In genomic region chr15:78405517-78406211, GRCm38 (mm10) we compare ENCODE assay signal across 8 mouse cellular contexts. TPM values are rescaled to one million over a fixed set of nuclear protein-coding genes. Genes with fewer than 3 reads are reported as not detected.
DNase-seq lines count a peak whose midpoint lies in the region; ATAC-seq and TF ChIP-seq lines count a peak whose summit lies in the region.

Gene Tst (minus strand): TSS chr15:78405907.

- TF ChIP-seq POLR2A in brain, embryonic 14.5 days (IDR thresholded peaks at IDR 0.05; ENCODE audit: borderline replicate concordance, extremely low read depth, insufficient read depth, insufficient read length, poor library complexity, severe bottlenecking): 0 out of 2 replicates have a peak, but pooled peaks have one; percentile 14

- H3ac ChIP-seq in C2C12 (ENCODE audit: control insufficient read depth, insufficient read length, low read depth): peak within 1 kb of the TSS; percentile 78

- peak; percentile 97 for DNase-seq in brain, embryonic 14.5 days (ENCODE audit: low read depth)
- peak; percentile 90 to 92 for DNase-seq in heart, adult 9 months (ENCODE audit: low spot score in 2 of 2)
- DNase-seq in kidney, adult 9 months: peak; percentile 99
- DNase-seq in spleen, postnatal 10 days (ENCODE audit: low spot score in 2 of 2): peak; percentile 84 to 85

- no peaks in the 10 kb centered on the region for H3K27me3 ChIP-seq in C2C12 (ENCODE audit: control insufficient read depth, insufficient read depth, insufficient read length)
- peaks cover 30% of the 10 kb centered on the region for H3K27me3 ChIP-seq in limb, embryonic 13.5 days
- H3K27me3 ChIP-seq in midbrain, embryonic 15.5 days (replicated peaks): peaks cover 30% of the 10 kb centered on the region

- no peaks in the 10 kb centered on the region for H3K79me2 ChIP-seq in C2C12 (ENCODE audit: control insufficient read depth, insufficient read depth)

- no peaks in the 10 kb centered on the region for H3K9me3 ChIP-seq in limb, embryonic 13.5 days
- H3K9me3 ChIP-seq in midbrain, embryonic 15.5 days: no peaks in the 10 kb centered on the region

- H3K36me3 ChIP-seq in C2C12 (ENCODE audit: control insufficient read depth, insufficient read depth): no peaks in the 10 kb centered on the region
- no peaks in the 10 kb centered on the region for H3K36me3 ChIP-seq in limb, embryonic 13.5 days
- H3K36me3 ChIP-seq in midbrain, embryonic 15.5 days (replicated peaks): no peaks in the 10 kb centered on the region

- peak within 1 kb of the TSS; percentile 97 for H3K4me2 ChIP-seq in limb, embryonic 13.5 days (replicated peaks)
- peak within 1 kb of the TSS; percentile 89 for H3K4me2 ChIP-seq in midbrain, embryonic 15.5 days

- peak; percentile 64 for ATAC-seq in erythroblast, adult 5-6 weeks (replicated peaks; ENCODE audit: low FRiP score, poor library complexity, severe bottlenecking)
- ATAC-seq in limb, embryonic 13.5 days (ENCODE audit: low FRiP score, low read depth): peak; percentile 60
- ATAC-seq in midbrain, embryonic 15.5 days (replicated peaks): peak; percentile 70

- 2% methylated on average over 34 of the region's 34 CpGs for WGBS in limb, embryonic 13.5 days
- 2% methylated on average over 34 of the region's 34 CpGs for WGBS in midbrain, embryonic 15.5 days

- TF ChIP-seq CTCF in C2C12 (IDR thresholded peaks at IDR 0.05; ENCODE audit: control insufficient read depth, insufficient read depth, insufficient read length): no peak
- TF ChIP-seq CTCF in brain, embryonic 14.5 days (IDR thresholded peaks at IDR 0.05; ENCODE audit: borderline replicate concordance, extremely low read depth, insufficient read depth, insufficient read length): no peak

- H3K79me3 ChIP-seq in C2C12 (ENCODE audit: low read depth): no peaks in the 10 kb centered on the region

- H3K9ac ChIP-seq in limb, embryonic 13.5 days: peak within 1 kb of the TSS; percentile 74
- peak within 1 kb of the TSS; percentile 62 for H3K9ac ChIP-seq in midbrain, embryonic 15.5 days

- H3K4me1 ChIP-seq in limb, embryonic 13.5 days: peaks cover 51% of the 10 kb centered on the region
- H3K4me1 ChIP-seq in midbrain, embryonic 15.5 days: peaks cover 41% of the 10 kb centered on the region

- H3K27ac ChIP-seq in limb, embryonic 13.5 days: peak within 1 kb of the TSS; percentile 88
- peak within 1 kb of the TSS; percentile 85 for H3K27ac ChIP-seq in midbrain, embryonic 15.5 days

- peak within 1 kb of the TSS; percentile 82 for H3K4me3 ChIP-seq in C2C12 (ENCODE audit: insufficient read depth, poor library complexity, severe bottlenecking)
- peak within 1 kb of the TSS; percentile 72 for H3K4me3 ChIP-seq in limb, embryonic 13.5 days
- H3K4me3 ChIP-seq in midbrain, embryonic 15.5 days: peak within 1 kb of the TSS; percentile 59

TF ChIP-seq in C2C12, 6 proteins besides CTCF, POLR2A, EP300 and RAD21:
- TF ChIP-seq MYOD1 (IDR thresholded peaks at IDR 0.05; ENCODE audit: control insufficient read depth, insufficient read length, low read depth): no peak
- peak; percentile 41 for TF ChIP-seq MAX (IDR thresholded peaks at IDR 0.05)

RNA-seq across cellular contexts. Expression of gene Tst, which starts in this region (rescaled TPM):
- 21.4 TPM for polyA plus RNA-seq in C2C12 (2012; fragmentation: generic; extraction: Trizol)
- 12.4 and 16.2 TPM in 2 replicates for polyA plus RNA-seq in brain, embryonic 14.5 days (2012; rRNA removed)
- 5.2 and 6.0 TPM in 2 replicates for total RNA-seq in erythroblast, adult 5-6 weeks (2015; ENCODE audit: low replicate concordance)
- 3.5 and 8.1 TPM in 2 replicates for total RNA-seq in erythroblast, adult 5-6 weeks (2017; ENCODE audit: low replicate concordance)
- polyA plus RNA-seq in limb, embryonic 13.5 days (2015; fragmentation: Nextera tagmentation; extraction: Ambion mirVana): 5.6 and 7.3 TPM in 2 replicates
- polyA plus RNA-seq in midbrain, embryonic 15.5 days (2015; fragmentation: Nextera tagmentation; extraction: Ambion mirVana): 11.5 and 15.6 TPM in 2 replicates

Comparison
In these comparisons a context has a peak if more than half of its experiments do, and no peak if none do; other contexts are left out.
1. Peak in every context shown above with its lines: DNase-seq, ATAC-seq, H3K4me3 ChIP-seq and H3K27ac ChIP-seq.